In genomic region chr6:140535504-140535903, GRCm38 (mm10) we compare ENCODE assay signal across 15 mouse cellular contexts.
DNase-seq lines count a peak whose midpoint lies in the region; ATAC-seq and TF ChIP-seq lines count a peak whose summit lies in the region.
"Had no signal": no experiment of that assay in that cellular context is flagged by ENCODE, and none has a peak within 500 bp of the region (broad histone marks: within the 10 kb centered on the region; RNA-seq: fewer than 3 reads in every experiment).

No protein-coding gene starts in this region.

- H3K4me1 ChIP-seq in hindbrain, embryonic 15.5 days (replicated peaks): no peaks in the 10 kb centered on the region
- H3K4me1 ChIP-seq in hindbrain, embryonic 10.5 days (replicated peaks): no peaks in the 10 kb centered on the region
- no peaks in the 10 kb centered on the region for H3K4me1 ChIP-seq in embryonic fibroblast, embryonic 13.5 days (ENCODE audit: control insufficient read depth, insufficient read depth, low read length)
- H3K4me1 ChIP-seq: lung, embryonic 15.5 days; neural tube, embryonic 13.5 days had no signal

- no peak overlapping the region for H3K4me2 ChIP-seq in hindbrain, embryonic 15.5 days
- H3K4me2 ChIP-seq: heart, embryonic 13.5 days; lung, embryonic 15.5 days; neural tube, embryonic 13.5 days had no signal

- no peaks in the 10 kb centered on the region for H3K79me3 ChIP-seq in C2C12 (ENCODE audit: low read depth)

- H3K9ac ChIP-seq in hindbrain, embryonic 15.5 days: no peak overlapping the region
- H3K9ac ChIP-seq: heart, embryonic 13.5 days; lung, embryonic 15.5 days; neural tube, embryonic 13.5 days had no signal

- H3K9me3 ChIP-seq in hindbrain, embryonic 15.5 days: no peaks in the 10 kb centered on the region
- H3K9me3 ChIP-seq in hindbrain, embryonic 10.5 days: no peaks in the 10 kb centered on the region
- H3K9me3 ChIP-seq: heart, embryonic 13.5 days; lung, embryonic 15.5 days; neural tube, embryonic 13.5 days had no signal

- no peaks in the 10 kb centered on the region for H3K79me2 ChIP-seq in C2C12 (ENCODE audit: control insufficient read depth, insufficient read depth)

- peaks cover 38% of the 10 kb centered on the region for H3K36me3 ChIP-seq in hindbrain, embryonic 15.5 days
- peaks cover 78% of the 10 kb centered on the region for H3K36me3 ChIP-seq in hindbrain, embryonic 10.5 days
- H3K36me3 ChIP-seq in C2C12 (ENCODE audit: control insufficient read depth, insufficient read depth): peaks cover under 1% of the 10 kb centered on the region

- H3K4me3 ChIP-seq in hindbrain, embryonic 15.5 days: no peak overlapping the region
- H3K4me3 ChIP-seq in hindbrain, embryonic 10.5 days: no peak overlapping the region
- H3K4me3 ChIP-seq in C2C12 (ENCODE audit: insufficient read depth, poor library complexity, severe bottlenecking): no peak overlapping the region
- H3K4me3 ChIP-seq in embryonic fibroblast, embryonic 13.5 days (ENCODE audit: insufficient read depth, low read length): no peak overlapping the region
- H3K4me3 ChIP-seq: heart, embryonic 13.5 days; lung, embryonic 15.5 days; neural tube, embryonic 13.5 days had no signal

- ATAC-seq in hindbrain, embryonic 15.5 days (ENCODE audit: low FRiP score, low read depth): 0 out of 2 replicates have a peak, but pooled peaks have one; percentile 24

- no peak overlapping the region for H3ac ChIP-seq in C2C12 (ENCODE audit: control insufficient read depth, insufficient read length, low read depth)

- TF ChIP-seq CTCF in C2C12 (IDR thresholded peaks at IDR 0.05; ENCODE audit: control insufficient read depth, insufficient read depth, insufficient read length): no peak
- TF ChIP-seq CTCF in embryonic fibroblast, embryonic 13.5 days (IDR thresholded peaks at IDR 0.05; ENCODE audit: borderline replicate concordance, insufficient read depth, low read length): no peak

- no peak for DNase-seq in hindbrain, embryonic 10.5 days (ENCODE audit: low spot score)
- DNase-seq in NIH3T3 (ENCODE audit: low read depth): peak; percentile 58
- DNase-seq in gastrocnemius, adult 8-10 months (ENCODE audit: low spot score in 2 of 2): no peak
- DNase-seq in frontal cortex, postnatal 36 days (ENCODE audit: low spot score in 2 of 2): no peak
- DNase-seq: cerebellum, adult 18-20 months; gastrocnemius, postnatal 14 days; kidney, postnatal 14 days; layer of hippocampus, adult 9-11 months; right cerebral cortex, postnatal 4 days had no signal

- H3K27ac ChIP-seq in hindbrain, embryonic 15.5 days (replicated peaks): no peak overlapping the region
- H3K27ac ChIP-seq in hindbrain, embryonic 10.5 days: no peak overlapping the region
- H3K27ac ChIP-seq in embryonic fibroblast, embryonic 13.5 days (ENCODE audit: insufficient read depth, low read length): peak overlapping the region; percentile 1; the same call in 1 of the 2 replicates
- H3K27ac ChIP-seq: heart, embryonic 13.5 days; lung, embryonic 15.5 days; neural tube, embryonic 13.5 days had no signal

- WGBS in hindbrain, embryonic 15.5 days: 73% methylated on average over 8 of the region's 8 CpGs
- 89% methylated on average over 8 of the region's 8 CpGs for WGBS in hindbrain, embryonic 10.5 days

- H3K27me3 ChIP-seq in hindbrain, embryonic 15.5 days: no peaks in the 10 kb centered on the region
- H3K27me3 ChIP-seq in hindbrain, embryonic 10.5 days (ENCODE audit: insufficient read depth, poor library complexity, severe bottlenecking): no peaks in the 10 kb centered on the region
- H3K27me3 ChIP-seq in C2C12 (ENCODE audit: control insufficient read depth, insufficient read depth, insufficient read length): no peaks in the 10 kb centered on the region
- H3K27me3 ChIP-seq: heart, embryonic 13.5 days; lung, embryonic 15.5 days; neural tube, embryonic 13.5 days had no signal

- no peak for TF ChIP-seq POLR2A in embryonic fibroblast, embryonic 13.5 days (IDR thresholded peaks at IDR 0.05; ENCODE audit: low read depth, low read length)

TF ChIP-seq in C2C12, 6 proteins besides CTCF, POLR2A, EP300 and RAD21:
- no peak for TF ChIP-seq MYOG (IDR thresholded peaks at IDR 0.05; ENCODE audit: control insufficient read depth, extremely low read depth, insufficient read length)
- TF ChIP-seq MYOD1 (IDR thresholded peaks at IDR 0.05; ENCODE audit: control insufficient read depth, insufficient read length, low read depth): peak; percentile 75
- no peak for TF ChIP-seq CEBPB (IDR thresholded peaks at IDR 0.05; ENCODE audit: low read depth)
- TF ChIP-seq USF1 (IDR thresholded peaks at IDR 0.05; ENCODE audit: low read depth): no peak
- no peak for TF ChIP-seq MAX (IDR thresholded peaks at IDR 0.05)
